Mouse (Mus musculus) frontal cortex, adult (tissue): ENCODE results near the gene Cacna2d1.

Experiments
- ATAC-seq: cut with Nextera tagmentation; 2 replicates; pipeline ENCODE4 v1.9.2; 2017; ENCODE audit warnings: mild to moderate bottlenecking, moderate library complexity, mixed read lengths; ENCODE audit not compliant: low TSS enrichment

Cacna2d1 gene

DNA sequence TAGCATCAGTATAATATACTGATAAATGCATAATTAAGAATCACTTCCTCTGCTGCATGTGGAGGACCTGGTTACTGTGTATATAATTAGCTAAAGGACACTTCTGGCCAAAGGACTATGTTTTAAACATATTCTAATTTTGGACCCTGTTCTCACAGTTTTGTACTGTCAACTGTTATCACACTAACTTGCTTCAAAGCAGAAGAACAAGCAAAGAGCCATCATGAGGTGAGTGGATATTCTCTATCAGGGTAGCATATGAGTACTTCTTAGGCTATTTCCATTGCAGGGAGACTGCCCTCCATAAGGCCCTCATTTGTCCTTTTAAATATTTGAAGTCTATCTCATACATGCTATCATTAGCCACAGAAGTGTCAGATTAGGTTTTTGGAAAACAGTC, 480.2 kb downstream of the Cacna2d1 start:
- peak; percentile 68 for ATAC-seq

DNA sequence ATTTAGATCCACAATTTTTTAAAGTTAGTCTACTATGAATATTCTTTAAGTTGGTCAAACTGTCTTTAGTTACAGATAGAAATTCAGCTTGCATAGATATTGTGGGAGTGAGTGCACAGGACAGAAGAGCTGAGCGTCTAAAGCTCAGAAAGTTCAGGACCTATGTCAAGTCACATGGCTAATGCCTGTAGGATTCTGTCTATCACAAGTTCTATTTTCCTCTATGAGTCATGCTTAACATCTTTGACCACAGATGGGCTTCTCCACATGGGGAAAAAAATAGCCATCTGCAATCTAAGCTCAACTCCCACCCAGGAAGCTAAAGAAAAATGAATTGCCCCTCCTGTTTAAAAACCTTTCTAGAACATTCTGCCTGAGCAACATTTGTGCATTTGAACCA, 483.5 kb downstream of the Cacna2d1 start:
- no peak for ATAC-seq

DNA sequence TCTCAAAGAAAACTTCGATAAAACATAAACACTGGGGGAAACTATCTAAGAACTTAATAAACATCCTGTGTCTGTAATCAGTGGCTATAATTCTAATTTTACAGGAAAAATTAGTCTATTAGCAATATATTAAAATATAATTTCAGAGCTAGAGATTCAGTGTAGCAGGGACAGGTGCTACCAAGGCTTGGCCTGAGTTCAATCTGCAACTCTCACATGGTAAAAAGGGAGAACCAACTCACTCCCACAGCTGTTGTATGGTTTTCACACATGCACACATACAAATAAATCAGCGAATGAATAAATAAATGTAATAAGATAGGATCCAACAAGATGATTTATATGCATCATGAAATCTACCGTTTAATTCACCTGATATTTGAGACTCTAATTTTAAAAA, 484.0 kb downstream of the Cacna2d1 start:
- ATAC-seq = no peak
